Mouse (Mus musculus) stomach, postnatal 0 days (tissue): ENCODE results near the gene Med1.

Source experiments
- CTCF ChIP-seq: IDR thresholded peaks from 2 replicates; pipeline ENCODE4 v1.5.1; 2016; ENCODE audit warnings: antibody characterized with exemption, low read depth, mild to moderate bottlenecking, moderate library complexity
- EP300 ChIP-seq: optimal IDR thresholded peaks from 2 replicates; pipeline ENCODE3; 2016; ENCODE audit warnings: antibody characterized with exemption

DNA sequence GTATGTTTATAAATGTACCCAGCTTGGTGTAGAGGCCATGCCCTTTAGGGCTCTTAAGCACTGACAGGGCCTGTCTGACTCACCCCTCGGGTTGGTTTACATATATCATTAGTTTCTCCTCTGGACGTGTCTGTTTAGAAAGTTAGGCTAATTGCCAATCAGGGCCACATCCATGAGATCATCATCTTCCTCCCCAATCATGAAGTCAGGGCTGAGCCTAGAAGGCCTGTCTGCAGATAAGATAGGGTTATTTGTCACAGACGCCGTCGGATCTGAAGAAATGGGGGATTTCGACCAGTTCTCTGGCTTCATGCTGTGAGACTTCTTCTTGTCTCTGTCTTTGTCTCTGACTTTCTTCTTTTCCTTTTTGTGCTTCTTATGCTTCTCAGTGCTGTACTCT lies 38.0 kb downstream of the Med1 start:
- TF ChIP-seq EP300 (no peak), CTCF (no peak)
